In genomic region chr6:99105979-99106378, GRCm38 (mm10) we compare ENCODE assay signal across 21 mouse cellular contexts.
A peak's percentile ranks its signal among the peaks of the same experiment; 100 is the strongest.
DNase-seq lines count a peak whose midpoint lies in the region; ATAC-seq and TF ChIP-seq lines count a peak whose summit lies in the region.
"Had no signal": no experiment of that assay in that cellular context is flagged by ENCODE, and none has a peak within 500 bp of the region (broad histone marks: within the 10 kb centered on the region; RNA-seq: fewer than 3 reads in every experiment).

No protein-coding gene starts in this region.

- no peak overlapping the region for H3K4me3 ChIP-seq in liver, embryonic 11.5 days (ENCODE audit: low read depth, low read length)
- H3K4me3 ChIP-seq in intestine, embryonic 14.5 days (ENCODE audit: low read depth, low read length), result no peak overlapping the region
- no peak overlapping the region for H3K4me3 ChIP-seq in liver, embryonic 14.5 days (ENCODE audit: insufficient read depth in 1 of 2, low read depth in 2 of 2, low read length in 2 of 2)
- H3K4me3 ChIP-seq: embryonic facial prominence, embryonic 13.5 days; erythroblast, embryonic 14.5 days; forebrain, embryonic 12.5 days; hindbrain, embryonic 12.5 days; layer of hippocampus, adult 2 months; liver, embryonic 15.5 days; midbrain, embryonic 12.5 days had no signal

- no peaks in the 10 kb centered on the region for H3K27me3 ChIP-seq in liver, embryonic 11.5 days (replicated peaks; ENCODE audit: control insufficient read depth, insufficient read depth, low read length)
- H3K27me3 ChIP-seq in intestine, embryonic 14.5 days (replicated peaks; ENCODE audit: control insufficient read depth, insufficient read depth, low read length), result no peaks in the 10 kb centered on the region
- H3K27me3 ChIP-seq in liver, embryonic 14.5 days (ENCODE audit: control insufficient read depth, insufficient read depth, low read length), result no peaks in the 10 kb centered on the region
- H3K27me3 ChIP-seq: hindbrain, embryonic 12.5 days; liver, embryonic 15.5 days; midbrain, embryonic 12.5 days had no signal

- WGBS in liver, embryonic 11.5 days, result 44% methylated on average over 4 of the region's 4 CpGs
- 68% methylated on average over 4 of the region's 4 CpGs for WGBS in intestine, embryonic 14.5 days
- 8% methylated on average over 4 of the region's 4 CpGs for WGBS in liver, embryonic 14.5 days (ENCODE audit: insufficient replicate concordance)

- no peaks in the 10 kb centered on the region for H3K9me3 ChIP-seq in liver, embryonic 11.5 days (ENCODE audit: control insufficient read depth, low read length)
- H3K9me3 ChIP-seq in intestine, embryonic 14.5 days (ENCODE audit: control insufficient read depth, low read length), result no peaks in the 10 kb centered on the region
- H3K9me3 ChIP-seq in liver, embryonic 14.5 days (ENCODE audit: control insufficient read depth, low read length), result no peaks in the 10 kb centered on the region
- H3K9me3 ChIP-seq: embryonic facial prominence, embryonic 13.5 days; forebrain, embryonic 12.5 days; hindbrain, embryonic 12.5 days; liver, embryonic 15.5 days; midbrain, embryonic 12.5 days had no signal

- no peak for TF ChIP-seq CTCF in liver, embryonic 14.5 days (IDR thresholded peaks at IDR 0.05; ENCODE audit: low read depth)

- peaks cover 23% of the 10 kb centered on the region for H3K4me1 ChIP-seq in liver, embryonic 11.5 days (replicated peaks; ENCODE audit: control insufficient read depth, insufficient read depth, low read length)
- peaks cover 33% of the 10 kb centered on the region for H3K4me1 ChIP-seq in intestine, embryonic 14.5 days (replicated peaks; ENCODE audit: control insufficient read depth, insufficient read depth, low read length)
- H3K4me1 ChIP-seq in liver, embryonic 14.5 days (replicated peaks; ENCODE audit: control insufficient read depth in 2 of 2, insufficient read depth in 2 of 2, low read length in 1 of 2), result peaks cover 15 to 32% of the 10 kb centered on the region in 2 experiments

- intact Hi-C loops in gastrocnemius, postnatal 14 days (cut with DNase I; ENCODE audit: low total_unique reads), result no loop called here

- 0 out of 2 replicates have a peak, but pooled peaks have one; percentile 11 for ATAC-seq in liver, embryonic 11.5 days (replicated peaks; ENCODE audit: low FRiP score)
- no peak; the same call in 1 of the 2 replicates for ATAC-seq in intestine, embryonic 14.5 days (replicated peaks; ENCODE audit: low FRiP score, low TSS enrichment, low read depth)
- peak; percentile 61 for ATAC-seq in liver, embryonic 14.5 days (ENCODE audit: insufficient read depth)
- no peak for ATAC-seq in CD4-positive, CD25-positive, alpha-beta regulatory T cell, adult 4 months

- no peak overlapping the region for H3K4me2 ChIP-seq in liver, embryonic 11.5 days
- no peak overlapping the region for H3K4me2 ChIP-seq in intestine, embryonic 14.5 days (ENCODE audit: low read length)
- H3K4me2 ChIP-seq in liver, embryonic 14.5 days (ENCODE audit: low read depth), result no peak overlapping the region
- H3K4me2 ChIP-seq: embryonic facial prominence, embryonic 13.5 days; forebrain, embryonic 12.5 days; hindbrain, embryonic 12.5 days; liver, embryonic 15.5 days; midbrain, embryonic 12.5 days had no signal

- H3K9ac ChIP-seq in liver, embryonic 11.5 days (ENCODE audit: low read depth, low read length), result no peak overlapping the region
- no peak overlapping the region for H3K9ac ChIP-seq in intestine, embryonic 14.5 days (ENCODE audit: low read length)
- H3K9ac ChIP-seq in liver, embryonic 14.5 days (replicated peaks), result no peak overlapping the region
- H3K9ac ChIP-seq: embryonic facial prominence, embryonic 13.5 days; forebrain, embryonic 12.5 days; hindbrain, embryonic 12.5 days; liver, embryonic 15.5 days; midbrain, embryonic 12.5 days had no signal

- no peak overlapping the region for H3K27ac ChIP-seq in liver, embryonic 11.5 days (ENCODE audit: low read depth, low read length)
- H3K27ac ChIP-seq in intestine, embryonic 14.5 days (ENCODE audit: low read depth), result 0 out of 2 replicates have a peak overlapping the region, but pooled peaks have one; percentile 38
- H3K27ac ChIP-seq in liver, embryonic 14.5 days, result no peak overlapping the region
- H3K27ac ChIP-seq: embryonic facial prominence, embryonic 13.5 days; forebrain, embryonic 12.5 days; hindbrain, embryonic 12.5 days; layer of hippocampus, adult 2 months; liver, embryonic 15.5 days; macrophage; midbrain, embryonic 12.5 days had no signal

- no peaks in the 10 kb centered on the region for H3K36me3 ChIP-seq in liver, embryonic 11.5 days (ENCODE audit: control insufficient read depth, insufficient read depth, low read length)
- no peaks in the 10 kb centered on the region for H3K36me3 ChIP-seq in intestine, embryonic 14.5 days (ENCODE audit: control insufficient read depth, insufficient read depth, low read length)
- H3K36me3 ChIP-seq in liver, embryonic 14.5 days (replicated peaks; ENCODE audit: control insufficient read depth, insufficient read depth, low read depth), result no peaks in the 10 kb centered on the region
- H3K36me3 ChIP-seq: embryonic facial prominence, embryonic 13.5 days; forebrain, embryonic 12.5 days; hindbrain, embryonic 12.5 days; liver, embryonic 15.5 days; midbrain, embryonic 12.5 days had no signal

- DNase-seq in liver, embryonic 11.5 days (ENCODE audit: low spot score), result no peak
- no peak for DNase-seq in liver
- DNase-seq in intestine, embryonic 14.5 days (ENCODE audit: low spot score), result no peak
- DNase-seq in liver, embryonic 14.5 days (ENCODE audit: low read depth in 3 of 3, low spot score in 3 of 3), result peak in 1 of 3 experiments; percentile 26
- DNase-seq in testis, postnatal 14 days (ENCODE audit: low spot score), result no peak
- DNase-seq in gastrocnemius, postnatal 14 days, result no peak
- DNase-seq: cerebellum, adult 18-20 months; cerebellum, postnatal 25 days; embryo, embryonic 11 days; heart, postnatal 10 days; kidney, postnatal 25 days; layer of hippocampus, postnatal 36 days had no signal

- TF ChIP-seq EP300 in liver, embryonic 14.5 days (IDR thresholded peaks at IDR 0.05; ENCODE audit: low read depth), result peak; percentile 18; the same call in 1 of the 2 replicates

Comparison
In these comparisons a context has a peak if more than half of its experiments do, and no peak if none do; other contexts are left out.
1. ATAC-seq: peak in liver, embryonic 11.5 days (single experiment) and liver, embryonic 14.5 days (single experiment); none in intestine, embryonic 14.5 days (single experiment) and CD4-positive, CD25-positive, alpha-beta regulatory T cell, adult 4 months (single experiment).